Mouse (Mus musculus): ENCODE results near the gene Prx. TPM values are rescaled to one million over a fixed set of nuclear protein-coding genes. Genes with fewer than 3 reads are reported as not detected.

Gene Prx
- polyA plus RNA-seq, 1 experiment: 4.2 TPM

- peaks cover 10% of the 10 kb centered on the region for H3K36me3 ChIP-seq (ENCODE audit: control insufficient read depth, insufficient read depth, low read length, poor library complexity, severe bottlenecking)
- no peaks in the 10 kb centered on the region for H3K27me3 ChIP-seq (ENCODE audit: control insufficient read depth, insufficient read depth, low read length, poor library complexity, severe bottlenecking)
- H3K4me3 ChIP-seq (ENCODE audit: low read depth, low read length): no peak overlapping the region
- peaks cover 1% of the 10 kb centered on the region for H3K4me1 ChIP-seq (ENCODE audit: control insufficient read depth, insufficient read depth, low read length)
- no peaks in the 10 kb centered on the region for H3K9me3 ChIP-seq (replicated peaks; ENCODE audit: control insufficient read depth, insufficient read depth, low read length, poor library complexity, severe bottlenecking)
- TF ChIP-seq CTCF (IDR thresholded peaks at IDR 0.05; ENCODE audit: low read depth, low read length) (no peak), POLR2A (IDR thresholded peaks at IDR 0.05; ENCODE audit: insufficient read depth, low read length) (no peak), EP300 (IDR thresholded peaks at IDR 0.05; ENCODE audit: insufficient read depth, low read depth, low read length) (no peak)
- no peak overlapping the region for H3K9ac ChIP-seq (ENCODE audit: low read depth, poor library complexity, severe bottlenecking)
- H3K27ac ChIP-seq (ENCODE audit: insufficient read depth, low read length): no peak overlapping the region
Measured at GRCm38 (mm10) chr7:27531707-27532106, 32.6 kb downstream of the Prx start.

GRCm38 (mm10) chr7:27532480-27533050 is 33.4 kb downstream of the Prx start:
- Histone ChIP-seq H3K27me3 (ENCODE audit: control insufficient read depth, insufficient read depth, low read length, poor library complexity, severe bottlenecking) (no peaks in the 10 kb centered on the region), H3K36me3 (ENCODE audit: control insufficient read depth, insufficient read depth, low read length, poor library complexity, severe bottlenecking) (peaks cover 10% of the 10 kb centered on the region), H3K27ac (ENCODE audit: insufficient read depth, low read length) (no peak overlapping the region), H3K9ac (ENCODE audit: low read depth, poor library complexity, severe bottlenecking) (no peak overlapping the region), H3K9me3 (replicated peaks; ENCODE audit: control insufficient read depth, insufficient read depth, low read length, poor library complexity, severe bottlenecking) (no peaks in the 10 kb centered on the region), H3K4me3 (ENCODE audit: low read depth, low read length) (no peak overlapping the region), H3K4me1 (ENCODE audit: control insufficient read depth, insufficient read depth, low read length) (peaks cover 1% of the 10 kb centered on the region)
- no peak for TF ChIP-seq CTCF (IDR thresholded peaks at IDR 0.05; ENCODE audit: low read depth, low read length)
- TF ChIP-seq EP300 (IDR thresholded peaks at IDR 0.05; ENCODE audit: insufficient read depth, low read depth, low read length): no peak
- TF ChIP-seq POLR2A (IDR thresholded peaks at IDR 0.05; ENCODE audit: insufficient read depth, low read length): no peak

- TF ChIP-seq POLR2A (IDR thresholded peaks at IDR 0.05; ENCODE audit: insufficient read depth, low read length) (no peak), EP300 (IDR thresholded peaks at IDR 0.05; ENCODE audit: insufficient read depth, low read depth, low read length) (no peak)
- no peaks in the 10 kb centered on the region for H3K27me3 ChIP-seq (ENCODE audit: control insufficient read depth, insufficient read depth, low read length, poor library complexity, severe bottlenecking)
- peaks cover 1% of the 10 kb centered on the region for H3K4me1 ChIP-seq (ENCODE audit: control insufficient read depth, insufficient read depth, low read length)
- peaks cover 10% of the 10 kb centered on the region for H3K36me3 ChIP-seq (ENCODE audit: control insufficient read depth, insufficient read depth, low read length, poor library complexity, severe bottlenecking)
- H3K4me3 ChIP-seq (ENCODE audit: low read depth, low read length): no peak overlapping the region
- H3K9ac ChIP-seq (ENCODE audit: low read depth, poor library complexity, severe bottlenecking): no peak overlapping the region
- H3K9me3 ChIP-seq (replicated peaks; ENCODE audit: control insufficient read depth, insufficient read depth, low read length, poor library complexity, severe bottlenecking): no peaks in the 10 kb centered on the region
- no peak overlapping the region for H3K27ac ChIP-seq (ENCODE audit: insufficient read depth, low read length)
Measured at GRCm38 (mm10) chr7:27535386-27535785, 36.3 kb downstream of the Prx start.

GRCm38 (mm10) chr7:27536618-27537017 is 37.5 kb downstream of the Prx start:
- Histone ChIP-seq H3K36me3 (ENCODE audit: control insufficient read depth, insufficient read depth, low read length, poor library complexity, severe bottlenecking) (peaks cover 10% of the 10 kb centered on the region), H3K4me1 (ENCODE audit: control insufficient read depth, insufficient read depth, low read length) (peaks cover 1% of the 10 kb centered on the region), H3K27me3 (ENCODE audit: control insufficient read depth, insufficient read depth, low read length, poor library complexity, severe bottlenecking) (no peaks in the 10 kb centered on the region), H3K9ac (ENCODE audit: low read depth, poor library complexity, severe bottlenecking) (no peak overlapping the region), H3K9me3 (replicated peaks; ENCODE audit: control insufficient read depth, insufficient read depth, low read length, poor library complexity, severe bottlenecking) (no peaks in the 10 kb centered on the region), H3K27ac (ENCODE audit: insufficient read depth, low read length) (no peak overlapping the region), H3K4me3 (ENCODE audit: low read depth, low read length) (no peak overlapping the region)
- TF ChIP-seq EP300 (IDR thresholded peaks at IDR 0.05; ENCODE audit: insufficient read depth, low read depth, low read length) (no peak), POLR2A (IDR thresholded peaks at IDR 0.05; ENCODE audit: insufficient read depth, low read length) (no peak), CTCF (IDR thresholded peaks at IDR 0.05; ENCODE audit: low read depth, low read length) (no peak)

- Histone ChIP-seq H3K36me3 (ENCODE audit: control insufficient read depth, insufficient read depth, low read length, poor library complexity, severe bottlenecking) (peaks cover 7% of the 10 kb centered on the region), H3K4me1 (ENCODE audit: control insufficient read depth, insufficient read depth, low read length) (no peaks in the 10 kb centered on the region), H3K9me3 (replicated peaks; ENCODE audit: control insufficient read depth, insufficient read depth, low read length, poor library complexity, severe bottlenecking) (no peaks in the 10 kb centered on the region), H3K4me3 (ENCODE audit: low read depth, low read length) (no peak overlapping the region), H3K9ac (ENCODE audit: low read depth, poor library complexity, severe bottlenecking) (no peak overlapping the region), H3K27ac (ENCODE audit: insufficient read depth, low read length) (no peak overlapping the region; the same call in 1 of the 2 replicates), H3K27me3 (ENCODE audit: control insufficient read depth, insufficient read depth, low read length, poor library complexity, severe bottlenecking) (no peaks in the 10 kb centered on the region)
- TF ChIP-seq CTCF (IDR thresholded peaks at IDR 0.05; ENCODE audit: low read depth, low read length) (no peak), EP300 (IDR thresholded peaks at IDR 0.05; ENCODE audit: insufficient read depth, low read depth, low read length) (no peak), POLR2A (IDR thresholded peaks at IDR 0.05; ENCODE audit: insufficient read depth, low read length) (no peak)
Measured at GRCm38 (mm10) chr7:27537998-27538397, 38.9 kb downstream of the Prx start.

- TF ChIP-seq EP300 (IDR thresholded peaks at IDR 0.05; ENCODE audit: insufficient read depth, low read depth, low read length) (no peak), CTCF (IDR thresholded peaks at IDR 0.05; ENCODE audit: low read depth, low read length) (no peak), POLR2A (IDR thresholded peaks at IDR 0.05; ENCODE audit: insufficient read depth, low read length) (no peak)
- no peaks in the 10 kb centered on the region for H3K27me3 ChIP-seq (ENCODE audit: control insufficient read depth, insufficient read depth, low read length, poor library complexity, severe bottlenecking)
- H3K9me3 ChIP-seq (replicated peaks; ENCODE audit: control insufficient read depth, insufficient read depth, low read length, poor library complexity, severe bottlenecking): no peaks in the 10 kb centered on the region
- no peak overlapping the region for H3K9ac ChIP-seq (ENCODE audit: low read depth, poor library complexity, severe bottlenecking)
- no peaks in the 10 kb centered on the region for H3K4me1 ChIP-seq (ENCODE audit: control insufficient read depth, insufficient read depth, low read length)
- H3K36me3 ChIP-seq (ENCODE audit: control insufficient read depth, insufficient read depth, low read length, poor library complexity, severe bottlenecking): peaks cover 7% of the 10 kb centered on the region
- H3K27ac ChIP-seq (ENCODE audit: insufficient read depth, low read length): no peak overlapping the region
- no peak overlapping the region for H3K4me3 ChIP-seq (ENCODE audit: low read depth, low read length)
Measured at GRCm38 (mm10) chr7:27538797-27539196, 39.7 kb downstream of the Prx start.

Data from ES-Bruce4 (cell line).